Mouse (Mus musculus): ENCODE measurements around the gene Emsy.

Gene Emsy

DNA sequence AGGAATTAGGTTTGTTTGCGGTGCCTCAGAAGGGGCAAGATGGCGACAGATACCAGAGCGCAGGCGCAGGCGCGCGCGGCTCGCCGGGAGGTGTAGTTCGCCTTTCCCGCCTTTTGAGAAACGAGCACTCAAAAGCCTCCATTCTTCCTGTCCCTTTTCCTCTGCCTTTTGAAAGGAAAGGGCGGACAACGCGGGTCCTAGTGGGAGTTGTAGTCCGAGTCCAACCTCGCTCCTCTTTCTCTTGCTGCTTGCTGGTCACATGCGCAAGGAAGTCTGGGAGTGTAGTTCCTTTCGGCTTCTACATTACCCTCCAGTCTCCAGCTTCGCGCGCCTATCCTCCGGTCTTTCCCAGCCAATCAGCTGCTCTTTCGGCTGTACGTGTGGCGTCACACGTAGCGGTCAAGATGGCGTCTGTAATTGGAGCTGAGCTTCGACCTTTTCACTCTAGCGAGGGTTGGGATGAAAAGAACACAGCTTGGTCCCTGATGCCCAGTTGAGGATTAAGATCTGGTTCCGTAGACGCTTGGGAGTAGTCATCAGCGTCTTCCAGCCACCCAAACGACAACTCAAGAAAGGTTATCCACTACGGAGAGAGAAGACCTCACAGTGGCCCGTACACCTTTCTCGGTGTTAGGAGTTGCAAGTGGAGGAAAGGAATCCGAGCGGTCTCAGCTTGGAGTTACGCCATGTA, at the start of gene Emsy:
Emsy (minus strand) TSS at position 253 of the 691 bp plus-strand sequence.
- peak; percentile 99 for DNase-seq (ENCODE audit: low read depth)

DNA sequence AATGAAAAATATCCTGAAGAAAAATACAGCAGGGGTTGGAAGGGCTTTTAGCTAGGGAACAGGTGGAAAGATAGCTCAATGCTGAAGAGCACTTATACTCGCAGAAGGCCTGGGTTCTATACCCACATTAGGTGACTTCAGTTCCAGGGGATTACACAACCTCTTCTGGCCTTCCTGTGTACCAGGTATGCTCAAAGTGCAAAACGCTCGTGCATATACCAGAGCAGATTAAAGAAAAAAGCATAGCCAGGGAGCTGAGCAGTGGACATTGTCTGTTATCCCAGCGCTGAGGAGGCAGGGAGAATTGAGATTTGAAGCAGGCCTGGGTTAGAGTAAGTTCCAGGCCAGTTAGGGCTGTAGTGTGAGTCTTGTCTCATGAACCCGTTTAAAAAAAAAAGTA, 47.7 kb upstream of the Emsy start:
- no peak for DNase-seq (ENCODE audit: low read depth)

DNA sequence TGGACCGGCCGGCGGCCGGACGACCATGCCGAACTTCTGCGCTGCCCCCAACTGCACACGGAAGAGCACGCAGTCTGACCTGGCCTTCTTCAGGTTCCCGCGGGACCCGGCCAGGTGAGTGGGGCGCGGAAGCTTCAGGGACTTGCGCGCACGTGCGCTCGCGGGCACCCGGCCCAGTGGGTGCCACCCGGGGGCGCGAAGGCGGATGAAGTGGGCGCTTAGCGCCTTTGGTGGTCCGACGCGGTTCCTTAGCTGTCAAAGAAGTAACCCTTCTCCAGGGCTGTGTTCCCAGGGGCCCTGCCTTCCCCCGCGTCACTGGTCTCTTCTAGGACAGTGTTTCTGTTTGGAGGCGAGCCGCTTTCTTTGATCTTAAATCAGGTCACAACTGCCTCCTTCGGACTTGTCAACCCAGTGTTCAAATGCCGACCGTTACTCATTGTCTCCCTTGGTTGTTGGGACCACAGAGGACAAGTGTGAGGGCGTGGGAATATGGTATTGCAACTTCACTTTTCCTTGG, 46.8 kb upstream of the Emsy start:
- peak; percentile 46 for DNase-seq (ENCODE audit: low read depth)

DNA sequence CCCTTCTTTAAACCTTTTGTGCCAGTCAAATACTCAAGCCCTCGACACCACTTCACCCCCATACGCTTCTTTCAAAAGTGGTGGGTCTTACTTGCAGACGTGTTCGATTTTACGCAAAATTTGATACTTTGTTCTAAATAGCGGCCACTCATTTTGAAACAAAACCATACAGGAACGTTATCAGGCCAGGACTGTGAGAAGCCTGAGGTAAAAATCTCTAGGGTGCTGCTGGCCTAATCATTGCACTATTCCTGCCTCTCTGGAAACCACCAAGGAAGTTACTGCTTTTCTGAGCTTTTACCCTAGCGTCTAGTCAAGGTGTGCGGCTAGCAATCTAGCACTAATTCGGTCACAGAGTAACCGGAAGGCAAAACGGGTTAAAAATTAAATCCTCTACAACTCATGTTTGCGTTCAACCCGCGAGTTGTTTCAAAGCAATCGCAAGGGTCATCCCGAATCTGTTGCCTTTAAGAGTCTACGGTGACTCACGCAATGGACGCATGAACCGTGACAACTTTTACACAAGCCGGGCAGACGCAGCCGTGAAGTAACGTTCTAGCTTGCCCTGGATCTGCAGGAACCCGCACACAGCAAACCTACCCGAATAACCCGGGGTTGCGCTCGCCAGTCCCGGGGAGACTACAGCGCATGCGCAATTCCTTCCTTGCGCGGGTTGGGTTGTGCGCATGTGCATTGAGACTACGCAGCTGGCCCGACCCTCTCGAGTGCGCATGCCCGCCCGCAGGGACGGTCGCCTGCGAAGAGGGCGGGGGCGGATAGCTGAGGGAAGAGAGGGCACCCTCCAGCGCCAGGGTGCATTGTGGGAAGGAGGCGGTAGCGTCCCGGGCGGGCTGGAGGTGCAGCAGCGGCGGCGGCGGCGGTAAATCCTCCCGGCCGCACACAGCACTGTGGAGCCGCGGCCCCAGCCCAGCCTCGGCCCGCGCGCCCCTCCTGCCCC, 46.0 kb upstream of the Emsy start, which contains the start of gene Thap12:
Thap12 (plus strand) TSS at position 821 of the 958 bp plus-strand sequence.
- peak; percentile 98 for DNase-seq (ENCODE audit: low read depth)

- DNase-seq (ENCODE audit: low read depth), result peak; percentile 57
Measured at GRCm38 (mm10) chr7:98701771-98702170, 45.2 kb upstream of the Emsy start.

GRCm38 (mm10) chr7:98698590-98698989, 42.0 kb upstream of the Emsy start:
- DNase-seq (ENCODE audit: low read depth), result peak; percentile 36

GRCm38 (mm10) chr7:98698041-98698440, 41.5 kb upstream of the Emsy start:
- no peak for DNase-seq (ENCODE audit: low read depth)

DNA sequence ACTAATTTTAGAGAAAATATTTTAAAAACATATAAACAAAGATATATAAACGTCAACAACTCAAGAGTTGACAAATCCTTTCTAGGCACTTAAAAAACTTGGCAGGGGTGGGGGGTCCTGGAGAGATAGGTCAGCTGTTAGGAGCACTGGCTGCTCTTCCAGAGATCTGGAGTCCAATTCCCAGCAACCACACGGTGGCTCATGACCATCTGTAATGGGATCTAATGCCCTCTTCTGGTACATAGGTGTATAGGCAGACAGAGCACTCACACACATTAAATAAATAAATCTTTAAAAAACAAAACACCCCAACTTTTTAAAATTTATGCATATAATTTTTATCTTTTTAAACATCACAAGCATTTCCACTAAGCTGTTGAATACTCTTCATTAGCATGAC, 40.9 kb upstream of the Emsy start:
- DNase-seq (ENCODE audit: low read depth), result peak; percentile 62

DNA sequence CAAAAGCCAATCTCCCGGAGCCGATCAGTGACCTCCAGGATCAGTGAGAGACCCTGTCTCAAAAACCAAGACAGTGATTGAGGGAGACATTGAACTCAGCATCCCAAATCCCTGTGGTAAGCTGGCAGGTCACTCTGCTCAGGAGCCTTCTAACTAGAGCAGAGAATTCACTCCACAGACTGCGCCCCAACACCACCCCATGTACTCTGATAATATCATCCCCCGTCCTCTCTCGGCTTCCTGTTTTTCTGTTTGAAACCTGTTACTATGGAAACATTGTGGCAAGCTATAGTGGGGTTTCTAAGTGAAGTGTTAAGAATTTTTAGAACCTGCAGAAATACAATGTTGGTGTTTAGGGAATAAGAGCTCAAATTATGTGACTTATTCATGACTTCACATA, 37.5 kb upstream of the Emsy start:
- peak; percentile 75 for DNase-seq (ENCODE audit: low read depth)

DNA sequence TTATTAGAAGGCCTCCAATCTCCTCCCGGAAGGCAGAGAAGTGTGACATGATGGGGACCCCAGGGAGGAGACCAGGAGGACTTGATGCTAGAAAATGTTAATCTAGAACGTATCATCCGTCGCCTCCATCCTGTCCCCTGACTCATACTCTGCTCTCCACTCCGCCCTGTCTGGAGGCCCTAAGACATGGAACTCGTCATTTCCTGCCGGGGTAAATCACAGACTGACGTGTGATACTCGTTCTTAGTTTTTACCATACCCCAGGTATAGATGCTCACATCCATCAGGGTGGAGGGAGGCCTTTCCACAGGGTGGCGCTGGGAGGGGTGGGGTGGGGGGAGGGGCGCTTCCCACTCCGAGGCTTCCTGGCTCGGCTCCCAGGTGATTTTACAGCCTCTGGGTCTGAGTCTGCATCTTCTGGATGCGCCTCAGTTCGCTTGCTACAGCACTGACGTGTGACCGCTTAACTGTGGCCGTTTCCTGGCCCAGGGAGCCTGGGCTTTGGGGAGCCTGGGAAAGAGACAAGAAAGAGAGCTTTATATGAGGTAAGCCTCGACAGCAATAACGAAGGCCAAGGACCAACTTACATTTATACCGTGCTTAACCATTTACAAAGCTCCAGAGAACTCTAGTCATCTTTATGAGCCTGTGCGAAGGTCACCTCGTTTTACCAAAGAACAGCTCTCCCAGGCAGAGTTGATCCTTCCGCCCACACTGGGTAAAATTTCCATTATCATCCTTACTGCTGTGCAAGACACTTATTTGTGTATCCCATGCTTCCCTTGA, 36.4 kb upstream of the Emsy start:
- DNase-seq (ENCODE audit: low read depth), result peak; percentile 58

GRCm38 (mm10) chr7:98690831-98691230, 34.2 kb upstream of the Emsy start:
- peak; percentile 77 for DNase-seq (ENCODE audit: low read depth)

- no peak for DNase-seq (ENCODE audit: low read depth)
Measured at GRCm38 (mm10) chr7:98690126-98690525, 33.5 kb upstream of the Emsy start.

DNA sequence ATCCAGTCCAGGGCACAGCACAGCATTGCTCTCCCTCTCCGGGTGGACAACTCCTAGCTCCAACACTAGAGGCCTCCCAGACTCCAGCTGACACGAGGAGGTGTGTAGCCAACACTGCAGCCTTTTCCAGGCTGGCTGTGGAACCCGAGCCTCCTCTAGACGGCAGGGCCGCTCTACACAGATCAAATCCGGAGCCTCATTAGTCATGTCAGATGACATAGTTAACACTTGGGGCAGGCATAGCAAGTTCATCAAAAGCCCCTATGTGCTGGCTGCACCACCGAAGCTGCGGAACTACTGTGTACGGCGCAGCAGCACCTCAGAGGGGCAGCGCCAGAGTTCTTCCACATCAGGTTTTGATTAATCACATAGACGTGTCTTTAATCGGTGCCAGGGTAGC, 29.3 kb upstream of the Emsy start:
- no peak for DNase-seq (ENCODE audit: low read depth)

- DNase-seq (ENCODE audit: low read depth), result no peak
Measured at GRCm38 (mm10) chr7:98682821-98683220, 26.2 kb upstream of the Emsy start.

- DNase-seq (ENCODE audit: low read depth), result no peak
Measured at GRCm38 (mm10) chr7:98680691-98681090, 24.1 kb upstream of the Emsy start.

- no peak for DNase-seq (ENCODE audit: low read depth)
Measured at GRCm38 (mm10) chr7:98678441-98678840, 21.9 kb upstream of the Emsy start.

DNA sequence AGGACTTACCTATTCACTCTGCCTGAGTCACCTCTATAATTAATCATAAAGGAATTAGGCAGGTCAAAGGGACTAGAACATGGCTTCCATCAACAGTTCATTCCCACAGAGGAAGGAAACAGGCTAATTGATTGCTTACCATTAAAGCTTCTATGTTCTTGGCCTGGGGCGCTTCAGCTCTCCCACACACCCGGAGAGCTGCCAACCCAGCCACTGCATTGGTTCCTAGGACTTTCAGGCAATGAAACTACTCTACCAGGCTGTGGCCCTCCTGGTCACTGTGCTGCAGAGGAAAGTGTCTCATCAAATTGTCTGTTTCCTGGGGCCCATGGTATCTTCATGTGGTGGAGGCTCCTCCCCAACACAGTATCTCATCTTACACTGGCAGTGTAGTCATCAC, 20.9 kb upstream of the Emsy start:
- no peak for DNase-seq (ENCODE audit: low read depth)

DNA sequence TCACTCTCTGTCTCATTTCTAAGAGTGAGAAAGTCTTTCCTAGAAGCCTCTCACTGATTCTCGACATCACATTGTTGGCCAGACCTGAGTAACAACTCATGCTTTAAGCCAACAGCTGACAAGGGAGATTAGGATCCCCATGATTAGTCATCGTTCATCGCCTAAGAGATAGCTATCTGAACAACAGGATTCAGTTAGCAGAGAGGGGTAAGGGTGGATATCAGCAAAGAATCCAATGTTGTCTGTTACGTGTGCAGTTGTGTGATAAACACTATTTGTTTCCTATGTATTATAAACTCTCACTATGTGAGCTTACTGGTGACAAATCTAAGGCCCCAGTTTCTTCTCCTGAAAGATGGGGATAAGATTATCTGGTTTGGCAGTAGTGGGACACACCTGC, 17.8 kb upstream of the Emsy start:
- peak; percentile 93 for DNase-seq (ENCODE audit: low read depth)

DNA sequence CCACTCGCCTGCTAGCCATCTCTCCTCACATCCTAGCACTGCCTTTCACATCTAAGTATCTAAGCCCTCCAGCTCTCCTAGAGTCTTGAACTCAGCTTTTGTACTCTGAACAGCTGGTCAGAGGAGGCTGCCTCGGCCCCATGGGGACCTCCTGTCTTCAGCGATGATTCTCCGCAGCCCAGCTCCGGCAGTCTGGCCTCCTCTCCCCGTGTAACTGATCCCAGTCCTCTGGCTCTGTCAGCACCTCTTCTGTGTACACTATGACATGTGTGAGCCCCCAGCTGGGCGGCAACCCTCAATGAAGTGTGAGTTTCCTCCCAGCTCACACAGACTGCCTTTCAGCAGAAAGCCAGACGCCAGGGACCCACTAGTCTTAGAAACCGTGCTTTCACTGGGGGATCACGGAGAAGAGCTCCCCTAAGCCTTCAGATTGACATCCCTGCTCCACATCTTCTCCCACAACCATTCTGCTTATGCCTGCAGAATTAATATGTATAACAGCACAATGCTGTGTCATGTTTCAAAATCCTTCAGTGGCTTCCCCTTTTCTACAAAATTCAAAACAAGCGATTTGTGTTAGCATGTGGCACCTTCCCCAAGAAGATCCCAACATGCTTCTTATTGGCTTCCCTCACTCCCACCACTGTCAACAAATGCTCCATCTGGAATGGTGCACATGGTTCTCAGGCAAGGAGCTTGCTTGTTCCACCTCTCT, 15.8 kb upstream of the Emsy start:
- peak; percentile 21 for DNase-seq (ENCODE audit: low read depth)

DNA sequence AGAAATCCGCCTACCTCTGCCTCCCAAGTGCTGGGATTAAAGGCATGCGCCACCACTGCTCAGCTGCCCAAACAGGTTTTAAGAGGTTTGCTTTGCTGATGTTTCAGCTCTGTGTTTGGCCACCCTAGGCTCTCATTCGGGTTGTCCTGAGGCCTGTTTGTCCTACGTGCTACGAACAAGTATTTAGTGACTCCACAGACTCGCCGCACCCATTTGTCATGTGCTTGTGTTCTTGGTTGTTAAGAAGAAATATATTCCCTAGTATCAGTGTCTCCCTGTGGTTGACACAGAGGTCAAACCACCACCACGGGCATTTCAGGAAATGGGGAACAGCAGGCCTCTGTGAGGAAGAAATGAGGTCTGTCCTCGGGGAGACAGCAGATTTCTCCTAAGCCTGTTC, 14.8 kb upstream of the Emsy start:
- peak; percentile 29 for DNase-seq (ENCODE audit: low read depth)

- no peak for DNase-seq (ENCODE audit: low read depth)
Measured at GRCm38 (mm10) chr7:98670831-98671230, 14.2 kb upstream of the Emsy start.
